Mouse (Mus musculus) liver, adult 2 months (tissue): ENCODE data around the gene Slc43a3.

ENCODE experiments used
- CTCF ChIP-seq: fragments of 200-500 bp; IDR thresholded peaks from 2 replicates; pipeline ENCODE4 v1.5.1; 2011; ENCODE audit warnings: low read depth, low read length, control low read depth
- POLR2A ChIP-seq: fragments of 200-500 bp; IDR thresholded peaks from 2 replicates; pipeline ENCODE4 v1.6.1; 2011; ENCODE audit warnings: low read length, control low read depth; ENCODE audit not compliant: insufficient read depth; ENCODE audit errors: extremely low read depth

- TF ChIP-seq POLR2A, result no peak
- no peak for TF ChIP-seq CTCF
These were observed 1.2 kb downstream of the Slc43a3 start for GRCm38 (mm10) chr2:84937491-84938150.
